Mouse (Mus musculus) testis, adult 2 months (tissue): Measurements from ENCODE around the gene Notch1.

Experiments
- CTCF ChIP-seq: fragments of 200-500 bp; IDR thresholded peaks from 2 replicates; pipeline ENCODE4 v1.5.1; 2012; ENCODE audit warnings: low read depth, mild to moderate bottlenecking, inconsistent platforms, low read length, moderate library complexity; ENCODE audit not compliant: control insufficient read depth, insufficient read depth, insufficient replicate concordance
- POLR2A ChIP-seq: fragments of 200-500 bp; IDR thresholded peaks from 2 replicates; pipeline ENCODE4 v1.6.1; 2012; ENCODE audit warnings: low read depth, mild to moderate bottlenecking, inconsistent platforms, low read length, moderate library complexity; ENCODE audit not compliant: control insufficient read depth

- no peak for TF ChIP-seq CTCF
- no peak for TF ChIP-seq POLR2A
These were observed 33.6 kb downstream of the Notch1 start for GRCm38 (mm10) chr2:26482824-26483223.
